Mouse (Mus musculus) hindbrain, embryonic 12.5 days (tissue): ENCODE measurements at regions not wholly inside any gene's neighbourhood (a gene's known extent, or its start where the extent isn't known, plus 50 kb on each side); places are given as distances from the start of the nearest gene placed in this dataset.

Source experiments
- ATAC-seq: fragments of 200-750 bp; cut with Nextera tagmentation; 2 replicates; pipeline ENCODE4 v1.8.0; 2017; ENCODE audit warnings: moderate TSS enrichment; ENCODE audit not compliant: low FRiP score
- H3K27ac ChIP-seq: fragments of 300-500 bp; sonication (generic); 2 replicates; pipeline ENCODE4 v1.5.1; 2016; ENCODE audit warnings: mild to moderate bottlenecking
- H3K27me3 ChIP-seq: fragments of 300-500 bp; sonication (generic); 2 replicates; pipeline ENCODE4 v1.6.1; 2016; ENCODE audit warnings: mild to moderate bottlenecking
- H3K36me3 ChIP-seq: fragments of 300-500 bp; sonication (generic); 2 replicates; pipeline ENCODE4 v1.6.1; 2016; ENCODE audit warnings: mild to moderate bottlenecking
- H3K4me1 ChIP-seq: fragments of 300-500 bp; sonication (generic); 2 replicates; pipeline ENCODE4 v1.6.1; 2016
- H3K4me2 ChIP-seq: fragments of 300-500 bp; sonication (generic); replicated peaks from 2 replicates; pipeline ENCODE4 v1.6.1; 2016; ENCODE audit warnings: mild to moderate bottlenecking
- H3K4me3 ChIP-seq: fragments of 300-500 bp; sonication (generic); 2 replicates; pipeline ENCODE4 v1.5.1; 2016; ENCODE audit warnings: mild to moderate bottlenecking
- H3K9ac ChIP-seq: fragments of 300-500 bp; sonication (generic); 2 replicates; pipeline ENCODE4 v1.6.1; 2016; ENCODE audit warnings: mild to moderate bottlenecking, moderate library complexity
- H3K9me3 ChIP-seq: fragments of 300-500 bp; sonication (generic); replicated peaks from 2 replicates; pipeline ENCODE4 v1.6.1; 2016; ENCODE audit warnings: mild to moderate bottlenecking
- WGBS: fragments of 180-500 bp; shearing (Covaris S2); methylation state at CpG from one replicate; pipeline ENCODE4 v1.1.7; 2016; 5-methylcytosine and 5-hydroxymethylcytosine counted together

GRCm38 (mm10) chrX:142605088-142605487, 76.1 kb upstream of the Tmem164 start:
- no peak for ATAC-seq
- H3K9me3 ChIP-seq, result no peaks in the 10 kb centered on the region
- no peak overlapping the region for H3K9ac ChIP-seq
- no peak overlapping the region for H3K4me3 ChIP-seq
- H3K4me2 ChIP-seq, result no peak overlapping the region
- no peaks in the 10 kb centered on the region for H3K36me3 ChIP-seq
- H3K4me1 ChIP-seq, result no peaks in the 10 kb centered on the region
- H3K27ac ChIP-seq, result no peak overlapping the region
- 87% methylated on average over 3 of the region's 3 CpGs for WGBS
- peaks cover 9% of the 10 kb centered on the region for H3K27me3 ChIP-seq

GRCm38 (mm10) chrX:142606595-142607205, 74.5 kb upstream of the Tmem164 start:
- Histone ChIP-seq H3K4me3 (no peak overlapping the region), H3K27me3 (peaks cover 6% of the 10 kb centered on the region; the same call in 1 of the 2 replicates), H3K9me3 (no peaks in the 10 kb centered on the region), H3K9ac (no peak overlapping the region), H3K4me2 (no peak overlapping the region), H3K4me1 (no peaks in the 10 kb centered on the region), H3K36me3 (no peaks in the 10 kb centered on the region), H3K27ac (no peak overlapping the region)
- WGBS, result 87% methylated on average over 8 of the region's 8 CpGs
- no peak for ATAC-seq

- Histone ChIP-seq H3K9ac (no peak overlapping the region), H3K27ac (no peak overlapping the region), H3K9me3 (no peaks in the 10 kb centered on the region), H3K36me3 (no peaks in the 10 kb centered on the region), H3K27me3 (peaks cover 4% of the 10 kb centered on the region; the same call in 1 of the 2 replicates), H3K4me2 (no peak overlapping the region), H3K4me1 (no peaks in the 10 kb centered on the region), H3K4me3 (no peak overlapping the region)
- no peak for ATAC-seq
- WGBS, result 90% methylated on average over 11 of the region's 11 CpGs
Measured at GRCm38 (mm10) chrX:142616189-142616872, 64.9 kb upstream of the Tmem164 start.

- WGBS, result 85% methylated on average over 1 of the region's 1 CpGs
- Histone ChIP-seq H3K9ac (no peak overlapping the region), H3K9me3 (no peaks in the 10 kb centered on the region), H3K4me3 (no peak overlapping the region), H3K27me3 (no peaks in the 10 kb centered on the region), H3K4me2 (no peak overlapping the region), H3K36me3 (no peaks in the 10 kb centered on the region), H3K4me1 (no peaks in the 10 kb centered on the region), H3K27ac (no peak overlapping the region)
- ATAC-seq, result no peak
Measured at GRCm38 (mm10) chrX:142618389-142618788, 62.8 kb upstream of the Tmem164 start.

- H3K9me3 ChIP-seq, result no peaks in the 10 kb centered on the region
- no peaks in the 10 kb centered on the region; the same call in 1 of the 2 replicates for H3K27me3 ChIP-seq
- H3K4me2 ChIP-seq, result no peak overlapping the region
- ATAC-seq, result no peak
- H3K4me3 ChIP-seq, result no peak overlapping the region
- H3K9ac ChIP-seq, result no peak overlapping the region
- no peak overlapping the region for H3K27ac ChIP-seq
- WGBS, result 45% methylated on average over 2 of the region's 2 CpGs
- no peaks in the 10 kb centered on the region for H3K4me1 ChIP-seq
- no peaks in the 10 kb centered on the region for H3K36me3 ChIP-seq
Measured at GRCm38 (mm10) chrX:142623359-142623758, 57.8 kb upstream of the Tmem164 start.

GRCm38 (mm10) chrX:142623882-142624281, 57.3 kb upstream of the Tmem164 start:
- H3K36me3 ChIP-seq, result no peaks in the 10 kb centered on the region
- no peaks in the 10 kb centered on the region for H3K9me3 ChIP-seq
- H3K4me2 ChIP-seq, result no peak overlapping the region
- 56% methylated on average over 2 of the region's 2 CpGs for WGBS
- no peaks in the 10 kb centered on the region for H3K4me1 ChIP-seq
- H3K4me3 ChIP-seq, result no peak overlapping the region
- H3K27ac ChIP-seq, result no peak overlapping the region
- no peak for ATAC-seq
- H3K9ac ChIP-seq, result no peak overlapping the region
- peaks cover 4% of the 10 kb centered on the region; the same call in 1 of the 2 replicates for H3K27me3 ChIP-seq
